Mouse (Mus musculus): ENCODE measurements around the gene Garnl3.

DNA sequence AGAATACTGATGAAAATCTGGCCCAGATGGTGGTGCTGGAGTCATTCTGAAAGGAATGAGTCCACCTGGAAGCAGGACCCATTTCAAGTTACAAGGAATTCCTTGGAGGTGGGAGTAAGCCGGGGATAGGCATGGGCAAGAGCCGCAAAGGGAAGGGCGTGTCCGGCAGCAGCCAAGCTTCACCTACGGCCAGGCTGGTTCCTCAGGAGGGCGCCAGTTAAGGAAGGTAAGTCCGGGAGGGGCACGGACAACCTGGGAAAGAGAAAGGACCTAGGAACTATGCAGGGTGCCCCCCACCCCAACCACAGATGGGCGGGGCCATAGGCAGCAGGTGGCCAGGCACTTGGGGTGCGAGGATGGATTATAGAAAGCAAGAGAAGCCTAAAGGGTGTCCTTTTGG lies 1.8 kb downstream of the Garnl3 start:
- TF ChIP-seq CTCF (conservative IDR thresholded peaks at IDR 0.05; ENCODE audit: insufficient read depth, insufficient read length, low read depth, low read length) (no peak), POLR2A (IDR thresholded peaks at IDR 0.05; ENCODE audit: low read depth, low read length) (no peak)
